Mouse (Mus musculus) forebrain, embryonic 15.5 days (tissue): Measurements from ENCODE around the gene Tmem247. TPM values are rescaled to one million over a fixed set of nuclear protein-coding genes. Genes with fewer than 3 reads are reported as not detected.

Experiments
- ATAC-seq: fragments of 200-750 bp; cut with Nextera tagmentation; replicated peaks from 2 replicates; pipeline ENCODE4 v1.8.0; 2017; ENCODE audit warnings: mild to moderate bottlenecking, moderate TSS enrichment, moderate library complexity
- H3K27ac ChIP-seq: fragments of 300-500 bp; sonication (generic); replicated peaks from 2 replicates; pipeline ENCODE4 v1.5.1; 2015; ENCODE audit warnings: mild to moderate bottlenecking, inconsistent platforms
- H3K27me3 ChIP-seq: fragments of 300-500 bp; sonication (generic); 2 replicates; pipeline ENCODE4 v1.6.1; 2015; ENCODE audit warnings: inconsistent platforms
- H3K36me3 ChIP-seq: fragments of 300-500 bp; sonication (generic); 2 replicates; pipeline ENCODE4 v1.6.1; 2015; ENCODE audit warnings: mild to moderate bottlenecking, inconsistent platforms
- H3K4me1 ChIP-seq: fragments of 300-500 bp; sonication (generic); 2 replicates; pipeline ENCODE4 v1.6.1; 2015; ENCODE audit warnings: inconsistent platforms
- H3K4me2 ChIP-seq: fragments of 300-500 bp; sonication (generic); replicated peaks from 2 replicates; pipeline ENCODE4 v1.6.1; 2015; ENCODE audit warnings: mild to moderate bottlenecking, inconsistent platforms
- H3K4me3 ChIP-seq: fragments of 300-500 bp; sonication (generic); 2 replicates; pipeline ENCODE4 v1.5.1; 2015; ENCODE audit warnings: mild to moderate bottlenecking, inconsistent platforms
- H3K9ac ChIP-seq: fragments of 300-500 bp; sonication (generic); replicated peaks from 2 replicates; pipeline ENCODE4 v1.6.1; 2015; ENCODE audit warnings: mild to moderate bottlenecking, inconsistent platforms
- H3K9me3 ChIP-seq: fragments of 300-500 bp; sonication (generic); 2 replicates; pipeline ENCODE4 v1.6.1; 2016; ENCODE audit warnings: inconsistent platforms
- WGBS: fragments of 180-500 bp; shearing (Covaris S2); methylation state at CpG from one replicate; pipeline ENCODE4 v1.1.7; 2015; ENCODE audit warnings: mixed read lengths; 5-methylcytosine and 5-hydroxymethylcytosine counted together
- polyA plus RNA-seq: library from polyadenylated mRNA; unstranded; fragments of >200 nt; fragmentation: Nextera tagmentation; extraction: Ambion mirVana; gene quantifications from 2 replicates; pipeline ENCODE4 v1.2.1, GENCODE M21; 2015

Gene Tmem247
- polyA plus RNA-seq, 1 experiment from 2014 or later: not detected

DNA sequence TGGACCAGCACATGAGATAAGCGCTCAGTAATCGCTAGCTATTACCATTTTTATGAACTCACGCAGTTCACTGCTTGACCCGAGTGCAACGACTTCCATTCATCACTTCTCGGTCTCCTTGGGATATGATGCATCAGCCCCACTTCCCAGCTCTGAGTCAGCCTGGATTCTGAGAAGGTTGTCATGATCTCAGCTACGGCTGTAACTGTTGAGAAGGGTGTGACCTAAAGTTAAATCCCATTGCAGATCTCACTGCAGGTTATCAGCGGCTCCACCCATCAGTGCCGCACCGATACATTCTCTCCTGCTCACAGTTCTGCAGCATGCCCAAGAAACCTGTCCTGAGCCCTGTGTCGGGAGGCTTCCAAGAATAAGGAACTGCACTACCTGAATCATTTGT, 2.6 kb downstream of the Tmem247 start:
- H3K4me3 ChIP-seq: no peak overlapping the region
- H3K4me2 ChIP-seq: no peak overlapping the region
- H3K27ac ChIP-seq: no peak overlapping the region
- ATAC-seq: no peak
- H3K4me1 ChIP-seq: no peaks in the 10 kb centered on the region
- no peak overlapping the region for H3K9ac ChIP-seq
- WGBS: 91% methylated on average over 11 of the region's 11 CpGs
- no peaks in the 10 kb centered on the region for H3K27me3 ChIP-seq
- no peaks in the 10 kb centered on the region for H3K9me3 ChIP-seq
- no peaks in the 10 kb centered on the region for H3K36me3 ChIP-seq

GRCm38 (mm10) chr17:86924679-86925078, 7.5 kb downstream of the Tmem247 start:
- Histone ChIP-seq H3K36me3 (no peaks in the 10 kb centered on the region), H3K27me3 (no peaks in the 10 kb centered on the region), H3K4me1 (no peaks in the 10 kb centered on the region), H3K27ac (no peak overlapping the region), H3K4me3 (no peak overlapping the region), H3K9me3 (peaks cover 5% of the 10 kb centered on the region; the same call in 1 of the 2 replicates), H3K4me2 (no peak overlapping the region), H3K9ac (no peak overlapping the region)
- no peak for ATAC-seq
- WGBS: 78% methylated on average over 3 of the region's 3 CpGs

DNA sequence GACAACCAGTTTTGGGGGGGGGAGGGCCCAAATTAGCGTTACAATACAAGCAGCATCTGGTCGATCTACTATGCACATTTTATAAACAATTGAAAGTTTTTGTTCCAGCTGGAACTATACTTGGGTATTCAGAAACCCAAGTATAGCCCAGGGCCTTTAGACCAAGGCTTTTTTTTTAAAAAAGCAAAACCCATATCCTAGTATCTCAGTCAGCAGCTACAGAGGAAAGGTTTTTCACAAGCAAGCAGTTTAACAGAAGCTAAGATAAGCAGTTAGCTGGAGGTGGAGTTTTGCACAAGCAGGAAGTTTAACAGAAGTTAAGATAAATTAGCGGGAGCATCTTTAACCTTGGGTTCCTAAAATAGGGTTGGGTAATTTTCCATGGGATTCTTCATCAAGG, 9.7 kb downstream of the Tmem247 start:
- no peak overlapping the region for H3K4me2 ChIP-seq
- H3K36me3 ChIP-seq: no peaks in the 10 kb centered on the region
- peaks cover 5% of the 10 kb centered on the region; the same call in 1 of the 2 replicates for H3K9me3 ChIP-seq
- 0 out of 2 replicates have a peak, but pooled peaks cover 3% of the 10 kb centered on the region for H3K4me1 ChIP-seq
- no peaks in the 10 kb centered on the region for H3K27me3 ChIP-seq
- ATAC-seq: no peak
- 93% methylated on average over 3 of the region's 3 CpGs for WGBS
- no peak overlapping the region for H3K4me3 ChIP-seq
- H3K9ac ChIP-seq: no peak overlapping the region
- no peak overlapping the region for H3K27ac ChIP-seq

DNA sequence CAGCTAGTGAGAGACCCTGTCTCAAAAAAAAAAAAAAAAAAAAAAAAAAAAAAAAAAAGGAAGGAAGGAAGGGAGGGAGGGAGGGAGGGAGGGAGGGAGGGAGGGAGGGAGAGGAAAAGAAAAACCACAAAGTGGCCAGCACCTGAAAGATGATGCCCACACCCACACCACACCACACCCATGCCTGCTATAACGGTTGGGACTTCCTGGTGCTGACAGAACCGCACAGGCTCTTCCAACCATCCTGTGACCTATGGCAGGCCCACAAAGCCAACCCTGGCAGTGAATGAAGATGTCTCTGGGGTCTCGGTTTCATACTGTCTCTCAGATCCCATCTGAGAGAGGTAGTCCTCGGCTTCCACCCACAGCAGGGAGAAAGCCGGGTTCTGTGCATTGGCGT, 12.2 kb downstream of the Tmem247 start:
- Histone ChIP-seq H3K4me1 (peaks cover 17% of the 10 kb centered on the region), H3K4me3 (no peak overlapping the region), H3K9ac (no peak overlapping the region), H3K36me3 (no peaks in the 10 kb centered on the region), H3K4me2 (no peak overlapping the region), H3K9me3 (peaks cover 5% of the 10 kb centered on the region; the same call in 1 of the 2 replicates), H3K27ac (no peak overlapping the region), H3K27me3 (no peaks in the 10 kb centered on the region)
- 83% methylated on average over 6 of the region's 6 CpGs for WGBS
- no peak for ATAC-seq

- no peak overlapping the region for H3K27ac ChIP-seq
- no peaks in the 10 kb centered on the region for H3K36me3 ChIP-seq
- H3K27me3 ChIP-seq: no peaks in the 10 kb centered on the region
- H3K9ac ChIP-seq: no peak overlapping the region
- no peak overlapping the region for H3K4me3 ChIP-seq
- no peak overlapping the region for H3K4me2 ChIP-seq
- no peak for ATAC-seq
- H3K9me3 ChIP-seq: peaks cover 5% of the 10 kb centered on the region; the same call in 1 of the 2 replicates
- H3K4me1 ChIP-seq: peaks cover 17% of the 10 kb centered on the region
Observed at GRCm38 (mm10) chr17:86929981-86930380, 12.8 kb downstream of the Tmem247 start.

- H3K9me3 ChIP-seq: no peaks in the 10 kb centered on the region
- H3K4me2 ChIP-seq: no peak overlapping the region; the same call in 1 of the 2 replicates
- peak; percentile 62 for ATAC-seq
- peak overlapping the region; percentile 50; the same call in 1 of the 2 replicates for H3K27ac ChIP-seq
- no peaks in the 10 kb centered on the region for H3K27me3 ChIP-seq
- 40% methylated on average over 5 of the region's 5 CpGs for WGBS
- no peak overlapping the region for H3K9ac ChIP-seq
- H3K4me1 ChIP-seq: peaks cover 28% of the 10 kb centered on the region
- no peak overlapping the region for H3K4me3 ChIP-seq
- no peaks in the 10 kb centered on the region for H3K36me3 ChIP-seq
Observed at GRCm38 (mm10) chr17:86932896-86933295, 15.7 kb downstream of the Tmem247 start.

- H3K4me2 ChIP-seq: peak overlapping the region; percentile 65
- peak overlapping the region; percentile 63; the same call in 1 of the 2 replicates for H3K27ac ChIP-seq
- H3K4me3 ChIP-seq: no peak overlapping the region
- H3K36me3 ChIP-seq: no peaks in the 10 kb centered on the region
- H3K4me1 ChIP-seq: peaks cover 29% of the 10 kb centered on the region
- WGBS: 49% methylated on average over 2 of the region's 2 CpGs
- no peak overlapping the region for H3K9ac ChIP-seq
- ATAC-seq: no peak
- H3K27me3 ChIP-seq: no peaks in the 10 kb centered on the region; the same call in 1 of the 2 replicates
- no peaks in the 10 kb centered on the region for H3K9me3 ChIP-seq
Observed at GRCm38 (mm10) chr17:86937064-86937463, 19.9 kb downstream of the Tmem247 start.

DNA sequence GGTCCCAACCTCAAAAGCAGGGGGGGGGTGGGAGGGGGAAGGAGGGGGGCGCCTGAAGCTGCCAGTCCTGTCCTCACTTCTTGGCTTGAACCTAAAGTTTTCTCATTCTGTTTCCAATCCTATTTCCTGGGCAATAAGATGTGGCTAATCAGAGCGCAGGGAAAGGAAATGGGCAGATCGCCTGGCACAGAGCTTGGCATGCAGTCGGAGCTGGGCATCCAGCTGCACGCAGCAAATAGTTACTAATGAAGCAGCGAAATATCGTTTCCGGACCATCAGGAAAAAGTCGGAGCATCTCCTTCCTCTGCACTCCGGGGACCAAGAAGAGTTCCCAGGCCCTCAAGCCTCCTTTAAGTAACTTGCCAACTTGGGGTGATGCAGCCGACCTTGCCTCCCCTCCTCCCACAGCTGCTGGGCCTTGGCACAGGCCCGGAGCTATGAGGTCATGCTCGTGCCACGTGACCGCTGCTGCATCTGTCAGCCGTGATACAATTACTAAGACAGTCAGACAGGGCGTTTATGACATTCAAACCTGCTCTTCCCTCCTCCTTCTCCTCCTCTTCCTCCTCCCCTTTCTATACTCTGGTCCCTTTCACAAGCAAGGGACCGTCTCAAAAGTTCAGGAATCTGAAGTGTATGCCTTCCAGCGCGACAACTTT, 20.5 kb downstream of the Tmem247 start:
- H3K4me1 ChIP-seq: peaks cover 23% of the 10 kb centered on the region
- H3K9ac ChIP-seq: peak overlapping the region; percentile 19; the same call in 1 of the 2 replicates
- WGBS: under 1% methylated on average over 20 of the region's 20 CpGs
- H3K36me3 ChIP-seq: no peaks in the 10 kb centered on the region
- H3K27me3 ChIP-seq: no peaks in the 10 kb centered on the region; the same call in 1 of the 2 replicates
- H3K4me3 ChIP-seq: peak overlapping the region; percentile 40
- H3K9me3 ChIP-seq: no peaks in the 10 kb centered on the region
- peak overlapping the region; percentile 63 for H3K27ac ChIP-seq
- ATAC-seq: peak; percentile 80
- H3K4me2 ChIP-seq: peak overlapping the region; percentile 65

- H3K36me3 ChIP-seq: no peaks in the 10 kb centered on the region
- H3K4me1 ChIP-seq: peaks cover 16% of the 10 kb centered on the region
- H3K9ac ChIP-seq: no peak overlapping the region
- no peaks in the 10 kb centered on the region; the same call in 1 of the 2 replicates for H3K27me3 ChIP-seq
- no peak for ATAC-seq
- no peak overlapping the region for H3K27ac ChIP-seq
- H3K4me3 ChIP-seq: no peak overlapping the region
- WGBS: 62% methylated on average over 7 of the region's 7 CpGs
- H3K9me3 ChIP-seq: no peaks in the 10 kb centered on the region
- H3K4me2 ChIP-seq: no peak overlapping the region
Observed at GRCm38 (mm10) chr17:86938683-86939082, 21.5 kb downstream of the Tmem247 start.

DNA sequence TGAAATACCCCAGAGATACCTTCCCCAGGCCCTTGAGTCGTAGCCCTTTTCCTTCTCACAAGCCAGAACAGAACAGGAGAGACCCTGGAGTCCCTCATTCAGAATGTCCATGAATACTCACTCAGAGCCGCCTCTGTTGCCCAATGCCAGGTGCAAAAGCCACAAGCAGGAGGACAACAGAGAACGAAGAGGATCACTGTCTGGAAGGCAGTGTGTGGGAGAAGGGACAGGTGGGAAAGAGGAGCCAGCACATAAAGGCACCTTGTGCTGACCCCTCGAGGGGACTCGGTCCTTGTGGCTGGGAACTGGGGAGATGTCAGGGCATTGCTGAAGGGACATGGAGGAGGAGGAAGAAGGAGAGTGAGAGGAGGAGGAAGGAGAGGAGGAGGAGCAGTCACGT, 25.0 kb downstream of the Tmem247 start:
- Histone ChIP-seq H3K27ac (no peak overlapping the region), H3K36me3 (no peaks in the 10 kb centered on the region), H3K9me3 (no peaks in the 10 kb centered on the region), H3K4me3 (no peak overlapping the region), H3K9ac (no peak overlapping the region), H3K27me3 (no peaks in the 10 kb centered on the region; the same call in 1 of the 2 replicates), H3K4me1 (peaks cover 13% of the 10 kb centered on the region), H3K4me2 (no peak overlapping the region)
- 69% methylated on average over 6 of the region's 6 CpGs for WGBS
- ATAC-seq: no peak

DNA sequence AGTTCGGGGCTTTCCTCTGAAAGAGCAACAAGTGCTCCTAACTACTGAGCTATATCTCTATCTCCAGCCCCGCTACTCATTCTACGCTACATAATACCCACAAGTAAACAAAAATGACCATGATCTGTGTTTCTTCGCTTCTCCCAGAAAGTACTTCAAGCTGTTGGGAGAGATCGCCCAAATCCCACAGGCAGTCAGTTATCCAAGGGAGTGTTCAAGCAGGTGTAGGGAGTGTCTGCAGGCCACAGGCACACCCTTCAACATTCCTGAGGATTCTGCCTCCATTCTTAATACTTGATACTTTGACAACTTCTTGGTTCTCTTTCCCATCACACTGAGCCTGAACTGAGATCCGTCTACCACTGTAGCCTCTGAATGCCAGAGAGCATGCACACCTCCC, 26.0 kb downstream of the Tmem247 start:
- Histone ChIP-seq H3K36me3 (no peaks in the 10 kb centered on the region), H3K9me3 (no peaks in the 10 kb centered on the region), H3K4me2 (no peak overlapping the region), H3K4me1 (peaks cover 8% of the 10 kb centered on the region), H3K27ac (no peak overlapping the region), H3K4me3 (no peak overlapping the region), H3K27me3 (no peaks in the 10 kb centered on the region; the same call in 1 of the 2 replicates), H3K9ac (no peak overlapping the region)
- no peak for ATAC-seq
- WGBS: 94% methylated on average over 6 of the region's 6 CpGs

DNA sequence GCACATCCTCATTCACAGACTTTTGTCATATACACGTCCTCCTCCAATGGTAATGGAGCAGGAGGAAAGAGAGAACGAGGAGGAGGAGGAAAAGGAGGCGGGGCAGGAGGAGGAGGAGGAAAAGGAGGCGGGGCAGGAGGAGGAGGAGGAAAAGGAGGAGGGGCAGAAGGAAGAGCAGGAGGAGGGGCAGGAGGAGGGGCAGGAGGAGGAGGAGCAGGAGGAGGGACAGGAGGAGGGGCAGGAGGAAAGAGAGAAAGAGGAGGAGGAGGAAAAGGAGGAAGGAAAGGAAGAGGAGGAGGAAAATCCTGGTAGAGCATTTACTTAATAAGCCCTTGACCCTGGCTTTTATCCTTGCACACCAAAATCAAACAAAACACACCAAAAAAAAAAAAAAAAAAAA, 28.9 kb downstream of the Tmem247 start:
- Histone ChIP-seq H3K4me3 (no peak overlapping the region), H3K36me3 (no peaks in the 10 kb centered on the region), H3K27me3 (no peaks in the 10 kb centered on the region), H3K9ac (no peak overlapping the region), H3K9me3 (no peaks in the 10 kb centered on the region), H3K4me1 (peaks cover 12% of the 10 kb centered on the region), H3K27ac (no peak overlapping the region), H3K4me2 (no peak overlapping the region)
- no peak for ATAC-seq
- WGBS: 50% methylated on average over 4 of the region's 4 CpGs
